Mouse (Mus musculus) brown adipose tissue, adult 24 weeks (tissue): Measurements from ENCODE around the gene Cntnap2. TPM values are rescaled to one million over a fixed set of nuclear protein-coding genes. Genes with fewer than 3 reads are reported as not detected.

Experiments
- H3K27ac ChIP-seq: fragments of 200-500 bp; replicated peaks from 2 replicates; pipeline ENCODE4 v1.5.1; 2012; ENCODE audit warnings: low read depth, mild to moderate bottlenecking, low read length
- H3K4me1 ChIP-seq: fragments of 200-500 bp; 2 replicates; pipeline ENCODE4 v1.6.1; 2012; ENCODE audit warnings: low read length, mixed read lengths; ENCODE audit not compliant: control insufficient read depth, insufficient read depth, insufficient read length
- H3K4me3 ChIP-seq: fragments of 200-500 bp; 2 replicates; pipeline ENCODE4 v1.5.1; 2012; ENCODE audit warnings: low read depth, mild to moderate bottlenecking, low read length, moderate library complexity; ENCODE audit not compliant: insufficient read depth
- polyA plus RNA-seq: library from polyadenylated mRNA; stranded (reverse); fragments of >200 nt; gene quantifications from 2 replicates; pipeline ENCODE4 v1.2.4, GENCODE M21; 2012; ENCODE audit not compliant: missing spikeins, insufficient read depth, insufficient read length

The Cntnap2 gene
- polyA plus RNA-seq, 1 experiment, result not detected

GRCm38 (mm10) chr6:45945144-45945985 is 886.2 kb downstream of the Cntnap2 start:
- no peaks in the 10 kb centered on the region for H3K4me1 ChIP-seq

GRCm38 (mm10) chr6:45954773-45955172 is 895.6 kb downstream of the Cntnap2 start:
- H3K4me3 ChIP-seq, result no peak overlapping the region
- no peak overlapping the region for H3K27ac ChIP-seq
- no peaks in the 10 kb centered on the region for H3K4me1 ChIP-seq

More at GRCm38 (mm10) chr6:45945144-45945985, 886.2 kb downstream of the Cntnap2 start:
- Histone ChIP-seq H3K4me3 (no peak overlapping the region), H3K27ac (no peak overlapping the region)

- Histone ChIP-seq H3K4me1 (no peaks in the 10 kb centered on the region), H3K4me3 (no peak overlapping the region), H3K27ac (no peak overlapping the region)
Observed at GRCm38 (mm10) chr6:45964494-45964893, 905.3 kb downstream of the Cntnap2 start.

- H3K4me1 ChIP-seq, result no peaks in the 10 kb centered on the region
- H3K27ac ChIP-seq, result no peak overlapping the region
- H3K4me3 ChIP-seq, result no peak overlapping the region
Observed at GRCm38 (mm10) chr6:45974471-45975154, 915.5 kb downstream of the Cntnap2 start.

DNA sequence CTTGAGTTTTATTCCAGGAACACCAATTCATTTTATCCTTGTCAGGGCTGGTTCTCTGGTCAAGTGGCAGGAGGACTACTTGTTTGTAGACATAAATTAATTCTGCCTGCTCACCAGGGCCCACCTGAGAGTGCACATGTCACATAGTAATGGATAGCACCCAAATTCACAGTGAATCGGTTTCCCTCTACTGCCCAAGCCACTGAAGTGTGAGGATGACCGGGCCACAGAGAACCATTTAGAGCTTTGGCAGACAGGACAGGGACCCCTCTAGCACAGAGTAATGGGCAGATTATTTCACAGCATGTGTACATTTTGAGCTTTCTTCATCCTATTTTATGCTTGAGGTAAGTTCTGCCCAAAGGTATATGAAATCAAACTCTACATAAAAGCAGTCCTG is 920.0 kb downstream of the Cntnap2 start:
- no peak overlapping the region for H3K4me3 ChIP-seq
- no peak overlapping the region for H3K27ac ChIP-seq
- no peaks in the 10 kb centered on the region for H3K4me1 ChIP-seq

DNA sequence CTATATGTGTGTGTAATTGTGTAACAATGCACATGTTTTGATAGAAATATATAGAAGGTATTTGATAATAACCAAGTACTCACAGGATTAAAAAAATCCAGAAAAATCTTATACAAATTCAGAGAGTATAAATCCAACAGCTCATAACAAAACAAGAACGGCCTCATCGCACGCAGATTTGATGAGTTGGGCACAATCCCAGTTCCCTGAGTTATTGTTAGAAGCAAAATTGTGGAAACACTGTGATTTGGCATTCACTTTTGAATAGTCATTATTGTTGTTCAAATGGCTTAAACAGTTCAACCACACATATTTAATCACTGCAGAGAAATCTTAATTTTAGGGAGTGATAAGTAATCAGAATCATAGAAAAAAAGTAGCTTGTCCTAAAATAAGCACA is 928.9 kb downstream of the Cntnap2 start:
- Histone ChIP-seq H3K4me3 (no peak overlapping the region), H3K27ac (no peak overlapping the region), H3K4me1 (no peaks in the 10 kb centered on the region)

GRCm38 (mm10) chr6:45991086-45991485 is 931.9 kb downstream of the Cntnap2 start:
- H3K27ac ChIP-seq, result no peak overlapping the region
- no peaks in the 10 kb centered on the region for H3K4me1 ChIP-seq
- H3K4me3 ChIP-seq, result no peak overlapping the region

DNA sequence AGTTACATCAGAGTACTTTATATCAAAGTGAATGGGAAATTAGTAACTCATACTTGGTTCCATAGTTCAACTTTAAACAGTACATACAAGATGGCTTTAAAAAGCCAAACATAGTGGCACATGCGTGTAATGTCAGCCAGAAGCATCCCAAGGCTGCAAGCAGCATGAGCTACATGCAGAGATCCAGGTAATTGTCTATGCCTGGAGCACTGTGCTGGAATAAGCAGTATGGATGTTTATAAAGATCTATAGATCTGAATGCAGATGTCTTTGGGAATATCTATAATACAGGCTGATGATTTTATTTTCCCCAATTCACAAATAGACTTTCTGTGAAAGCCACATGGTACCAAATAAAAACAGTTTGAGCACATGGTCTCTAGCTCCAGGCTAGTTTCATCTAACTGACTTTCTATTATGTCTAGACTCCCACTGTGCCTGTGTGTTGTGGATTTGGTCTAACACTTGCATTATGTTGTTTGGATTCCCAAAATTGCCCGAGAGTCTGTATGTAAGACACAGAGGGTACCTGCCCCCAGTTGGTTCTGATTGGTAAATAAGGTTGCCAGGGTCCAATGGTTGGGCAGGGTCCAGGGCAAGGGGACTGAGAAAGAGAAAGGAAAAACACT is 963.5 kb downstream of the Cntnap2 start:
- no peak overlapping the region for H3K4me3 ChIP-seq
- H3K4me1 ChIP-seq, result no peaks in the 10 kb centered on the region
- H3K27ac ChIP-seq, result no peak overlapping the region

DNA sequence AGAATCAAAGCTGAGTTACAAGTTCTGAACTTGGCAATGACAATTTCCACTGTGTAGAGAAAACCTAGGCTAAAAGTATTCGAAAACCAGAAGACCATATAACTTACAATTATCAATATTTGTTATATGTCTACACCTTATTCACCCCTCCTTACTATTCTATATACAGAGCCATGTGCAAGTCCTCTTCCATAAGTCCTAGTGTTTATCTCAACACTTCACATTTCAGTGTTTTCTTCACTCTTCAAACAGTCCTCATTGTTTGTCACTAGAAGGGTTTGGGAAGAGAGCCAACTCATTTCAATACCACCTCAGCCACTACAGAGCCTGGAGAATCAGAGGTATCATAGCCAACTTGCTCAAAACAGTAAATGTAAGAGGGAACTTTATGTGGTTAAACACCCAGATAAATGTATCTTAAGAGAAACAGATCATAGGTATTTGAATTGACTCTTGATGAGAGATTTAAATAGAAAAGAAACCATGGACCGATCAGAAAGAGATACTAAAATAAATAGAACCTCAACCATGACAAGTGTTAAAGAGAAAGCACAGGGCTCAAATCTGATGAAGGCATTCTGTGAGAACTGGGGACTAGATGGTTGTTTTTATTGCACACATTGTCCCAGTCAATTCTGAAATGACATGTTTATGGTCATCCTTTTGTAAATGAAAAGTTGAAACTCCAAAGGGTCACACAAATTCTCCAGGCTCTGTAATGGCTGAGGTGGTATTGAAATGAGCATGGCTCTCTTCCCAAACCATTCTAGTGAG is 972.9 kb downstream of the Cntnap2 start:
- Histone ChIP-seq H3K4me3 (no peak overlapping the region), H3K27ac (no peak overlapping the region), H3K4me1 (no peaks in the 10 kb centered on the region)

GRCm38 (mm10) chr6:46033108-46033507 is 974.0 kb downstream of the Cntnap2 start:
- H3K4me1 ChIP-seq, result no peaks in the 10 kb centered on the region
- no peak overlapping the region for H3K27ac ChIP-seq
- H3K4me3 ChIP-seq, result no peak overlapping the region

GRCm38 (mm10) chr6:46040671-46041070 is 981.5 kb downstream of the Cntnap2 start:
- H3K27ac ChIP-seq, result no peak overlapping the region
- no peaks in the 10 kb centered on the region for H3K4me1 ChIP-seq
- no peak overlapping the region for H3K4me3 ChIP-seq

DNA sequence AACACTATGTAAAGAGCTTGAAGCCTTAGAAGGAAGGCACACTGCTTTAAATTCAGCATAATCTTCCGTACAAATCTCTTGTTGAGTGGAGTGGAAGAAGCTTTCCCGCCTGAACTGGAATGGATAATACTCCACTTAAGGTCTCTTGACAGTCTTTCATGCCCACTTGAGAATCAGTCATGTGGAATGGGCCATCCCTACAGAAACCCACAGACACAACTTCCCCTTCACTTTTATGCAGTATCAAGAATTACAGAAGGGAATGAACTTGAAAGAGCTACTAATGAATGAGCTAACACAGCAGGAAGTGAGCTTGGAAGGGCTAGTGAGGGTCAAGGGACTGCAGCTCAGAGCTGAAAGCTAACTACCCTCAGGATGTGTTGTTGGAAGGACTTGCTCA is 1021.1 kb downstream of the Cntnap2 start:
- Histone ChIP-seq H3K4me1 (no peaks in the 10 kb centered on the region), H3K27ac (no peak overlapping the region)

GRCm38 (mm10) chr6:46081432-46081831 is 1022.3 kb downstream of the Cntnap2 start:
- Histone ChIP-seq H3K4me1 (no peaks in the 10 kb centered on the region), H3K27ac (no peak overlapping the region), H3K4me3 (no peak overlapping the region)

More for the DNA sequence above, 1021.1 kb downstream of the Cntnap2 start:
- no peak overlapping the region for H3K4me3 ChIP-seq

DNA sequence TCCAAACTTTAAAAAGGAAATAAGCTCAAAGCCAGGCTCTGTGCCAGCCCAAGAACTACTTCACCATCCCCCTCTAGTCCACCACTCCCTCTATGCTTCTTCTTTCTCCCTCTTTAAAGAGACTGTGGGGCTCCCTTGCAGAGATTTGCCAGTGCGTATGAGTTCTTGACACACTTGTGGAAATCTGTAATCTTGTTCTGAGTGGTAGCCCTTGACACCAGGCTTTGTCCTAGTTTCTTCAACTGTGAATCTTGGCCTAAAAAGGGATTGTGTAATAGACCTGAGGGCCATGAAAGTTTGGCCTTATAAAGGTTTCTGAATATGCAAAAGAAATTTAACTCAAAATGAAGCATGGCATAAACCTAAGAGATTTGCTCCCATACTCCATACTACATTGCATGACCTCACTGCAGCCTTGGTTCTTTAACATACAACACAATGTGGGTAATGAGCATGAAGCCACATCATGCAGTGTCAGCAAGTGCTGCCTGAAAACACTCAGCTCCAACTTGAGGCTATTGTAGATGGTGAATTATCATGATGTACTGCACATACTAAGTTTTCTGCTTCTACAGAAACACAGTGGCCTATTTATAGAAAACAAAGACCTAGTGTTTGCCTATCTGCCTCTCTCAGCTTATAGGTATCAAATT is 1084.2 kb downstream of the Cntnap2 start:
- no peaks in the 10 kb centered on the region for H3K4me1 ChIP-seq
- no peak overlapping the region for H3K27ac ChIP-seq
- no peak overlapping the region for H3K4me3 ChIP-seq
